Mouse (Mus musculus) layer of hippocampus, postnatal 14 days (tissue): ENCODE measurements around the gene Clec2g. TPM values are rescaled to one million over a fixed set of nuclear protein-coding genes. Genes with fewer than 3 reads are reported as not detected.
"Not testable (repeated sequence)": the region's sequence is repeated elsewhere in the genome, so short reads cannot be mapped to it uniquely, and the experiment has no call there.

Experiments used
- DNase-seq, 2 experiments: peaks; one replicate each; pipeline ENCODE4 v3.0.0; 2021 to 2022; ENCODE audit warnings: low spot score in 2 of 2, mixed read lengths in 1 of 2
- total RNA-seq, 2 experiments: library from RNA; stranded (reverse); gene quantifications; 2 replicates each; pipeline ENCODE4 v1.2.3; 2021

The Clec2g gene
- total RNA-seq, 2 experiments from 2014 or later, result not detected

DNA sequence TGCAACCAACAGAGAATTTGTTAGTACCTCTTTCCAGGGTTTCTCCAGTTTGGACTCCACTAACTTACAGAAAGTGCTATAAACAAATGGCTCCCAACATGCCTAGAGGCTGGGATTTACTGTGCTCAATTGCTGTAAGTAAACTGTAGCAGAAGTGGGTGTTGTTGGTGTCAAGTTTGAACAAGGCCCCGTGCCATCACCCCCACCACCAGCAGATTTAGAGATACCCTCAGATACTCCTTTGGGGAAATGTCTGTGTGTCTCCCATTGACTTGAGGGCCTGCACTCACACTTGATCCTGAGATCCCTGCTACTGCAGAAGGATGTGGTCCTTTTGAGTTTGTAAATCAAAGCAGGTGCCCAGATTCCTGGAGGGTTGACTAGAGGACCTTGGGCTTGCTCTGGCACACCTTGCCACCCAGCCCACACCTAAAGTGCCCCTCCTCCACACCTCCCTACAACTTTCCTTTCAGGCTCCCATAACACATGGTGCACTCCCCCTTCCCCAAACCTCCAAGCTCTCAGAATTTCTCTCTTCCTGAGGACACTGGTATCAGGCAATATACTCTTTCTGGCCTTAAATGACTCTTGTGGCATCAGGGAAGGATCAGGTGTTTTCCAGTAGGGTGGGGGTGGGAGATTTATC lies 37.3 kb downstream of the Clec2g start:
- no peak for DNase-seq

DNA sequence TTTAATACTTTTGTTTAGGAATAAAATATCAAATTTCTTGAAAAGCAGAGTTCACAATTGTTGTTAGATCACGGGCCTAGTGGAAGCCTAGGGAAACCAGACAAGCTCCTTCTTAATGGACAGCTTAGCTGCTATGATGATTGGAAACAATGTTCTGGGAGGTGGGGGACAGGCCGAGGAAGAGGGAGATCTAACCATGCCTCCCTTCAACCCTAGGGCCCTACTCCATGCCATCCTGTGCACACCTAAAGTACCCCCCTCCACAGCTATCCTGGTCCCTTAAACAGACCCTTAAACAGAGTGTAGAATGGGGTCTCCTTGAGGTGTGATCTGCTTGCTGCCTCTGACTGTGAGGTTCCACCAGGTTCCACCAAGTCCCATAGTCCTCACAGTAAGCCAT lies 38.0 kb downstream of the Clec2g start:
- DNase-seq, result no peak

DNA sequence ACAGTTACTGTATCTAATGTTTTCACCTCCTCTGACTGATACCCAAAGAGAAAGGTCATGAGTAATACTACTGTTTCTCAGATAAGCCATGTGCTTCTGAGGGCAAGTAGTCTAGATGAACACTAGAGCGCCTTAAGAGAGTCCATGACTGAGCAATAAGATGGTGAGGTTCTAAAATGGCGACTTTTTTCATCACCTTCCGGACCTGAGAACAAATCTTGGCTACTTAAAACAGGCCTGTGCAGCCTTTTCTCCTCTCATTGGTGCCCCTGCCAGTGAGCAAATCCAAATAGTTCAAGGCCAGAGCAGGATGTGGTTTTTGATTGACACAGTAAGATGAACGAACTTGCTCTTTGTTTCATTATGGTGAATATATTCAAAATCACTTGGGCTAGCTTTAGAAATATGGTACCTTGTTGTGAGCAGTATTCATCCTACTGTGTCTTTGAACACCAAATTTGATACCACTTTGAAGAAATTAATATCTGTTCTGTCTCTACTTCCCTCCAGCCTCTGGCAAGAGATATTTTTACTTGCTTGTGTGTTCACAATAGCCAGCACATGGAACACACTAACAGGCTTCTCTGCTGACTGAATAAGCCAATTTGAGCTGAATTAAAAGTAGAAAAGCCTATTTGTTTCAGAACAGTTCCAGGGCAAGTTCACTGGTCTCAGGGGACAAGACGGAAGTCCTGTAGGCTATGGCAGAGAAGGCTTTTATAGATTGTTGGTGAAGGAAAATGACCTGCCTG lies 38.7 kb downstream of the Clec2g start:
- DNase-seq, result no peak

DNA sequence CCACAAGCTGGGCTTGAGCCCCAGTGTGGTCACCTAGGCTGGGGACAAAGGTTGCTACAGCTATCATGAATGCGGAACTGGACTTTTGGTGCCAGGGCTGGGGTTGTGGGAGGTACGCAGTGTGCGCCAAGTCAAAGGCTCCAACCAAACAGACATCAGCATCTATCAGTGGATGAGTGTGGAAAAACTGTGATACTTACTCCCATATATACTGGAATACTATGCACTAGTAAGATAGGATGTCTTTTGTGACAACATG lies 39.2 kb downstream of the Clec2g start:
- DNase-seq, result no peak

DNA sequence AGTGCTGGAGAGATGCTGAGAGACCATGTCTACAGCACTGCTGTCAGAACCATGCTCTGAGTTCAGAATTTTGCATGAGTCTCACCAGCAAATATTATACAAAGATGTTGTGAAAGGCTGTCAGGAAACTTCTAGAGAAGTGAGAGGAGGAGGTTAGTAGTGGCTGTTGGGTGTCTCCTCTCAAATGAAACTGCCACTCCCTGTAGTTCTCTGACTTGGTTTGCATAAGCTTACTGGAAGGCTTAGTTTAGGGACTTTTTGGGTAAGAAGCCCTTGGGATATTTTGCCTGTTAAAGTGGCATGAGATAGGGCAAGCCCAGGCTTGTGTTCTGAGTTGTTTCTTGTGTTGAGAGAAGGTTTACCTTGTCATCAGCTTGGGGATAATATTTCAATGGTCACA lies 40.7 kb downstream of the Clec2g start:
- DNase-seq, result not testable (repeated sequence)

DNA sequence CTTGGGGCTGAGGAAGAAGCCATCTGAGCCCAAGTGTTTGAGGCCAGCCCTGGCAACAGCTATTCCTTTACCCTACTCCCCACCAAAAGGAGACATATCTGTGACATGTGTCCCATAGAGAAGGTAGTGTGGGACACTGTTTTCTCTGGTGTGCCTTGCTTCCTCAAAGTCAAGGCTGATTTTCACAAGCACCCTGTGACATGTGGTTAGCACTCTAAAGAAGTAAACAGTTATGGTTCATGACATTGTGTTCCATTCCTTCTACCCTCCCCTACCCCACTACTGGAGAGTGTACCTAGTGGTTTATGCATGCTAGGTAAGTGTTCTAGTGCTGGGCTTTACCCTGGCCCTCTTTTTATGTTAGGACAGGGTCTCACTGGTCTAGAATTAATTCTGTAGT lies 42.0 kb downstream of the Clec2g start:
- DNase-seq, result no peak

DNA sequence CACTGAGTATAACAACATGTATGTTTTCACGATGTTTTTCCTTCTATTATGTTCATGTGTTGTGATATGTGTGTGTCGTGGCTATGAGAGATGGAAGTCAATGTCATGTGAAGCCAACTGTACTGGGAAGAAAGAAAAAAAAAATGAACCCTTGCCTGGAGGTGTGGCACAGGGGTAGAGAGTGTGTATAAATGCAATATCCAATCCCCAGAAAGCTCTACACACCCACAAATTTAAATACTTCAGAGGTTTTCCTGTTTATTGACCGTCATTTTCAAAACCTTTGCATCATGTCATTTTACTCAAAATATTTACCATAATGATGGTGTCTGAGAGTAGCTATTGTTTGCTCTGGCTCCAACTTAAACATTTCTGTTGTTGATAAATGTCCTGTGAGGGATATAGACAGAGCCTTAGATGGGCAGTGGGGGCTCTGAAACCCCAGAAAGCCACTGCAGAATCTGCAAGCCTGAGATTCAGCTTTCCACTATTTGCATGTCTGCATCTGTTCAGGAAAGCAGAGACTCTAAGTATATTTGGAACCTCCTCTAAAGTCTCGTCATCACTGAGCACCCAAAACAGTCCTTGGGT lies 47.9 kb downstream of the Clec2g start:
- not testable (repeated sequence) for DNase-seq

DNA sequence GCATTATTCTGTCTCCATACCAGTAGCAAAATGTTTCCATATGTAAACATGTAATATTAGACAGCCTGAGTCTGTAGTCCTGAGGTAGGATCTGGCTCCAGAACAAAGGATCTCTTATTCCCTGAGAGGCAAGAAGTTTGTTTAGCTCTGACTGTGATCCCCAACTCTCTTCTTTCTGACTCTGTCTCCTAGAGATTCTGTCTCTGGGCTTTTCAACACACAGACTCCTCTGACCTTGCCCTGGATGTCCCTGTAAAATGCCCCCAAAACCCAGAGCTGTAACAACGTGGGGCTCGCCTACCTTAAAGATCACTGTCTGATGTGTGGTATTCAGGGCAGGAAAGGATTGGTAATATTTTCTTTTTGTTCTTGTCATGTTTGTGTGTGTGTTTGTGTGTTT lies 58.2 kb downstream of the Clec2g start:
- no peak for DNase-seq

DNA sequence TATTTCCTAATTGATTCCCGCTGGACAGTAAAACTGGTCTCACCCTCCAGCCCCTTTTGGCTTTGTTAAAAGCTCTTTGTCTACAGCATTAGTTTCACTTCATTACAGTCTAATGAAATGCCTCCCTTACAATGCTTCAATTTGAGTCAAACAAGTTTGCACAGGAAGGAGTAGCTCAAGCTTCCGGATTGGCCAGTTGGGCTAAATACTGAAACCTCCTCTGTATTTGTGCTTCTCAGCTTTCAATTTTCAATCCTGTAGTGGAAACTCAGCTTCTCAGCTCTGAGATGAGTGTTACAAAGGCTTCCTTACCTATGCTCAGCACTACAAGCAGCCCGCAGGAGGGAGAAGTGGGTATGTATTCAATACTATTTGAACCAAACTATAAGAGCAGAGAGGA lies 58.6 kb downstream of the Clec2g start:
- no peak for DNase-seq

DNA sequence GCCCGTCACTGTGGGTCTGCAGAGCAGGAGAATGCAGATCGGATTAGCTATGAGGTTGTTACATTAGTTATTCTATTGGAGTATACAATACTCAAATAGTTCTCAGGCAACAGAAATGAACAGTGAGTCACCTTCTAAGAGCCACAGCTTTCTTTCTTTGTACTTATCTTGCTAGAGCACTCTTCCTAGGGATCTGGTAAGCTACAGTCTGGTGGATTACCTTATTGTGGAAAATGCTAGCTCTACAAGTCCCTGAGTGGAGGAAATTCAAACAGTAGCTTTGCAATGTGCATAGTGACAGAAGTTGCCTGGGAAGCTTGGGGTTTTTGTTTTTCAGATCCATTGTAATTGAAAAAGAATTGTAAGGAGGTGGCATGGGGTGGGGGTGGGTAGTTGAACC lies 59.0 kb downstream of the Clec2g start:
- no peak for DNase-seq

DNA sequence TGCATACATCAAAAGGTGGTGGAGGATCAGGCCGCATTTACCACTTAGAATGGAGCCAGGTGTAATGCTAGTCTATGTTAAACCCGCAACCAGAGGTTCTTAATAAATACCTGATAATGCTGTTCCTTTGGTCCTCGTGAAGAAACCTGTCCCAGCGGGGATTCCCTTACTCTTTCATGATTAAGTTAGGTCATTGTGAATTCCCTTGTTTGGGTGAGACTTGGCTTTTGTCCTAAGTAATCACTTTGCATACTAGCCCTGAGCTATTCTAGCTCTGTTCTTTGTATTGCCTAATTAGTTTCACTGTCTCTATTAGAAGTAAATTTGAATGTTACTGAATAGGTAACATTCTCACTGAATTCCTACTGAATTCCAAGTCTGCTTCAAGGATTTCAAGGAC lies 60.2 kb downstream of the Clec2g start:
- DNase-seq, result no peak

DNA sequence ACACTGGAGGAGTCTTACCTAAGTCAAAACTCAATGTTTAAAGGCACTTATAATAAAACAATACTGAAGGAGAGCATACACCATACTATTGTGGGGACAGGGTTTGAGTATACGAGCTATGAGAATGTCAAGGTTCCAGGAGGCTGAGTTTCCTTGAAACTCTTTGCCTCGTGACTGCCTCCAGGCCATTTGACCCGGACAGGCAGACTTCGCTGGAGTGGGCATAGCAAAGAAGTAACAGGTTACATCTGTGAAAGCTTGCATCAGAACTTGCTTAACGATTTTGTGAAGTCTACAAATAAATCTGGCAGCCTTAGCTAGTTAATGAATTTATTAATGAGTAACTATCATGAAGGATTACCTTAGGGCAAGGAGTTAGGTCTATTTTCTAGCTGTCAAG lies 60.6 kb downstream of the Clec2g start:
- DNase-seq, result no peak

DNA sequence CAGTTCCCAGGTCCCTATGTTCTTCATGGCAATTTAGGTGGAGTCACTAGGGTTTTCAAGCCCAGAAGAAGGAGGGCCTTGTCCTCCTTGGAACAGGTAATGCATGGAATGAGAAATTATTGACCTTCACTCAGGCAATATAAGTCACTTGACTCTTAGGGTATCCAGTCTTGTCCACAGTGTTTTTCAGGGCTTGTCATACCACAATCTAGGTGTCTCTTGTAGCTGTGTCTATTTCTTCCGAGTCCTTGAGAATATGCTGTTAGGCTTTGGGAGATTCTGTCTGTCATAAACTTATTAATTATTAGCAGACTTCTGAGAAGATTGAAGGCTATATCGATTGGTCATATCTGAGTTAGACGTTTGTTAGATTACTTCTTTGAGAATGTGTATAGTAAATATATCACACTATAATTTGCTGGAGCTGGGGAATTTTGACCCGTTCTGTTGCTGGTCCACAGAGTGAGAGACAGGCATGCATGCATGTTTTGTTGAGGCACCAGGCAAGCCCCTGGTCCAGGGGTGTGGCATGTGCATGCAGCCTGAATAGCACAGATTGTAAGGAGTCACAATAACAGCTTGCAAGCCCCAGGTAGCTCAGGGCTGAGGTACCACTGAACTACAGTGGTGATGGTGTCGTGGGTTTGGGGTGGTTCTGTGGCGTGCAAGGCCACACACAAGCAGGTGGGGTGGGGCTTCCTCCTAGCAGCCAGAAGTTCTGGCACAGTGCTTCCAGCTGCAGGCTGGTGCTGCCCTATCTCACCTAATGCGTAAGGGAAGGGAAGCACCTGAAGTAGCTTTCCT lies 61.3 kb downstream of the Clec2g start:
- no peak for DNase-seq

DNA sequence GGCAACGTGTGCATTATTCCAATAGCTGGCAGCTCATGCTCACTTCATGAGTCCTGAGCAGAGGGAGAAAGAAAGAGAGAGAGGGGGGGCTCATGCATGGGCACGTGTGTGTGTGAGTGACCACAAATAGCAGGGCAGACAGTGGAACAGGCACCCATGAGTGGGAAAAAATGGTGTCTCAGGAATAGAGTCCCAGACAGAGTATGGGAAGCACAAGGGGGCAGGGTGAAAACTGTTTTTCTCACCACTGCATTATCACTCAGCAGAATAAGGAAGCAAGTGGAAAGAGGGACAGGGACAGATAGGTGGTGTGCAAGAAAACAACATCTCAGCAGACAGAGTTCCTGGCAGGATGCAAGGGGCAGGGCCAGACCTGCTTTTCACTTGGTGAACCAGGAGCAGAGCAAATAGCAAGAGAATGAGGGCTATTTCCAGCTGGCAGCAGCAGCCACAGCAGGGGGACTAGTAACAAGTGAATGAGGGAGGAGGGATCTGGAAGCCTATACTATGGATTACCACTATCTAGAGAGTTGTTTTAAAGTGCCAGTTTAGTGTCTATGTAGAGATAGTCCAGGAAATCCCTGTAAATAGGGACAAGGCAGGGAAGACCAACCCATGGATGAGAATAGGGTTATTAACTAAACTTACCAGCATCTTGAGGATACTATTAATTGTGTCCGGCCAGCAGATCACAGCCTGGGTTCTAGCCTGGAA lies 62.0 kb downstream of the Clec2g start:
- DNase-seq, result no peak

DNA sequence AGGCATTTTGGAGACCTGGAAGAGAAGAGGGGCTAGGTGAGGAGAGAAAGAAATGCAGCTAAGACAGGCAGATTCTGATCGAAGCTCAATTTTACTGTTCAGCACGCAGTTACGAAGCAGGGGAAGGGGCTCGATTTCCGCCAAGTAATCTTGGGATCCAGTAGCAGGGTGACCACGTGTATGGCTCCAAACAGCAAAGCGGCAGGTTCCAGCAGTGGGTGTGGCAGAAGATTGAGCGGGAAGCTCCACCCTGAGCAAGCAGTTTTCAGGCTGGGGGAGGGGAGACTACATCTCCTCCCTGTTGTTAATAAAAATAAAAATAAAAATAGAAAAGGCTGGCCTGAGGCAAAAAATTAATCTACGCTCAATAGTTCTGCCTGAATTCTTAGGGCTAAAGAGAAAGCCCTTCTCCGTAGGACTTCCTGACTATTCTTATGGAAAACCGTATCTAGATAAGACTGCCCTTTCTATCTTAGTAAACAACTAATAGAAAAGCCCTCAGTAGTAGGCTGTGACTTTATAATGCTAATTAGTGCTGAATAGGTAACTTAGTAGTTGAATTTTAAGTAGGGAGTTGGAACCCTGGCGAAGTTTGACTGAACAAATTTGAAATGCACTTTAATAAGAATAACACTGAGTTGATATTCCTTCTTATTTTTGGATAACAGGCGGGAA lies 62.7 kb downstream of the Clec2g start:
- no peak for DNase-seq

DNA sequence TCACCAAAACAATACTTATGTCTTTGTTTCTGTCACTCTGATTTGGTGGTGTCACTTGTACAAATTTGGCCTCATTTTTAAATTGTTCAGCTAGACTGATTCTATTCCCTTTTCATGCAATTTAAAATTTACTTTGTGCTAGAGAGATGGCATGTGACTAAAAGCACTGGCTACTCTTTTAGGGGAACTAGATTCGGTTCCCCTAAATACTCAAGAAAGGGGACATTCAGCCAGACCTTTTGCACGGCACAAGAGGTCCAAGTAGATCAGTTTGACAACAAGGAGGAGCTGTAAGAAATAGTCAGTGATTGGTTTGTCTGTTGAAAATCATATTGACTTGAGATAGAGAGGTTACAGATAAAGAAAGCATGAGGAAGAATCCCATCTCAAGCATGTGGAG lies 67.2 kb downstream of the Clec2g start:
- DNase-seq, result no peak

DNA sequence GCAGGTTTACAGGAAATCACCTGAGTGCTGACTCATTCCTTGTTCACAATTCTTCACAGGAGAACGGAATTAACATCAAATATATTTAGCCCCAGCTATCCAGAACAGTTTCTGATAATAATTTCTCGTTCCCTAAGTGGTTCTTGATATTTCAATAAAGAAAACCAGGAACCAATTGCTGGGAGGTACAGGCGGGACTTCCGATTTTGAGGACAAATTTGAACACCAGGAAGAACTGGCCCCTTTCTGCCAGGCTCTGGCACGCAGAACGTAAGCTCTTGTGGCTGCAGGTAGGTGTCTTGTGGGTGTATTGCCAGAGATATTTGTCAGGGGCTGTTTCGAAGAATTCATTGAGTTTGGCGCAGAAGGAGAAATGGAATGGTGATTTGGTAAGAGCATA lies 74.4 kb downstream of the Clec2g start:
- no peak for DNase-seq

DNA sequence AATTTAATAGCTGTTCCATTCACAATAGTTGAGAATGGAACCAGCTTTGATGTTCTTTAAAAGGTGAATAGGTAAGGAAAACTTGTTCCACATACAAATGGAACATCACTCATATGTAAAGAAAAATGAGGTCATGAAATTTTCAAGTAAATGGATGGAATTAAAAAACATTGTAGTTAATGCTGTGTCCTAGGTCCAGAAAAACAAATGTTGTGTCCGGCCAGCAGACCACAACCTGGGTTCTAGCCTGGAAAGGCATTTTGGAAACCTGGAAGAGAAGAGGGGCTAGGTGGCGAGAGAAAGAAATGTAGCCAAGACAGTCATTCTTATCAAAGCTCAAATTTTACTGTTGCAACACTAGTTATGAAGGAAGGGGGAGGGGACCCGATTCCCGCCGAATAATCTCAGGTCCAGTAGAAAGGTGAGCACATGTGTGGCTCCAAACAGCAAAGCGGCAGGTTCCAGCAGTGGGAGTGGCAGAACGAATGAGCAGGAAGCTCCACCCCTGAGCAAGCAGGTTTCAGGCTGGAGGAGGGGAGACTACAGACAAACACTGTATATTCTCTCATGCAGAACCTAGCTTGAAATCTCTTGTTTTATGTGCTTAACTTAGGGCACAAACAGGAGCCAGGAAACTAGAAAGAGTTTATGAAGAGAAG lies 75.8 kb downstream of the Clec2g start:
- DNase-seq, result not testable (repeated sequence)

DNA sequence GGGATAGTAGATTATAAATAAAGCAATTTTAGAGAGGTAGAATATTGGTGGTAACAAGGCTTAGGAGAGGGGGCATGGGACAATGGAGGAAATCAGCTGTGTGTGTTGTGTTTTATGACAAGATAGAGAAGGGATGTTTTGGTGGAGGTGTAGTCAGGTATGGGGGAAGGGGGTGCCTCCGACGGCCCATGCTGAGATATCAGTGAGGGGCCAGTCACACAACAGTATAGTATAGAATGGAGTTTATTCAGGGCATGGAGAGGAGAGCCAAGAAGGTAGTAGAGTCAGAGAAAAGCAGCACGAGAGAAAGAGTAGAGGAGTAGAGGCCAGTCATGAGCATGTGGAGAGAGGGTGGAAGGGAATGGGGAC lies 76.3 kb downstream of the Clec2g start:
- no peak for DNase-seq

DNA sequence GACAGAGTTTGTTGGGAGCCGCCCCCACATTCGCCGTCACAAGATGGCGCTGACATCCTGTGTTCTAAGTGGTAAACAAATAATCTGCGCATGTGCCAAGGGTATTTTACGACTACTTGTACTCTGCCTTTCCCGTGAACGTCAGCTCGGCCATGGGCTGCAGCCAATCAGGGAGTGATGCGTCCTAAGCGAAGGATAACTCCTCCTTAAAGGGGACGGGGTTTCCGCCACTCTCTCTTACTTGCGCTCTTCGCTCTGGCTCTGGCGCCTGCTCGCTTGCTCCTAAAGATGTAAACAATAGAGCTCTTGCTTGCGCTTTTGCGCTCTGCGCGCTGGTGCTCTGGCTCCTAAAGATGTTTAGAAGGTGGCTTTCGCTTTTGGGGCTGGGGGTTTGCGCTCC lies 77.8 kb downstream of the Clec2g start:
- not testable (repeated sequence) for DNase-seq
